In the genomic region with DNA sequence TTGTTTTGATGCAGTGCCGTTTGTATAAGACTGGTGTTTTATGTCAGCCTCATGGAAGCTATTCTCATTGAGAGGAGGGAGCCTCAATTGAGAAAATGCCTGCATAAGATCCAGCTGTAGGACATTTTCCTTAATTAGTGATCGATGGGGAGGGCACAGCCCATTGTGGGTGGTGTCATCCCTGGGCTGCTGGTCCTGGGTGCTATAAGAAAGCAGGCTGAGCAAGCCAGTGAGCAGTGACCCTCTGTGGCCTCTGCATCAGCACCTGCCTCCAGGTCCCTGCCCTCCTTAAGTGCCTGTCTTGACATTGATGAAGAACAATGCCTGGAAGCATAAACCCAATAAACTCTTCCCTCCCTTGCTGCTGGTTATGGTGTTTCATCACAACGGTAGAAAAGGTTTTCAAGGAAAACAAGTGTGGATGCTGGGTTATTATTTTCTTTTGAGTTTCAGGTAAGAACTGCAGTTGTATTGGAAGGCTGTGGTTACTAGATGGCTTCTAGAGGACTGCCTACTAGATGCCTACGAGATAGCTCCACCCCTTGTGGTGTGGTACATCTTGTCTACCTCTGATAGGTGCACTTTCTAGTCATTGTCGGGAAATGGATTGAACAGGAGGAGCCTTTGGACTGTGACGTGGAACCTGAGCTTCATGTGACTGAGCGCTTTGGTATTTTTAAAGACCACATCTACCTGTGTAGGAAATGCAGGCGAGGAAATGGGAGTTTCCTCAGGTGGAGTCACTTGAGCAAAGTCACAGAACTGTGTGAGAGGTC, we compare ENCODE assay signal across 23 mouse cellular contexts.
DNase-seq lines count a peak whose midpoint lies in the region; ATAC-seq and TF ChIP-seq lines count a peak whose summit lies in the region.
"Had no signal": no experiment of that assay in that cellular context is flagged by ENCODE, and none has a peak within 500 bp of the region (broad histone marks: within the 10 kb centered on the region; RNA-seq: fewer than 3 reads in every experiment).

No protein-coding gene starts in this region.

- no peak for TF ChIP-seq CTCF in stomach, postnatal 0 days (IDR thresholded peaks at IDR 0.05; ENCODE audit: low read depth)

- no peak overlapping the region for H3K27ac ChIP-seq in intestine, embryonic 16.5 days (ENCODE audit: low read length)
- H3K27ac ChIP-seq in intestine, embryonic 15.5 days, result no peak overlapping the region
- peak overlapping the region; percentile 99 for H3K27ac ChIP-seq in liver, embryonic 13.5 days
- H3K27ac ChIP-seq in stomach, postnatal 0 days (replicated peaks), result peak overlapping the region; percentile 61; the same call in 1 of the 2 replicates
- H3K27ac ChIP-seq: embryonic facial prominence, embryonic 12.5 days; layer of hippocampus, adult 2 months; limb, embryonic 10.5 days had no signal

- no peak overlapping the region for H3K9ac ChIP-seq in intestine, embryonic 16.5 days (ENCODE audit: low read depth, low read length)
- no peak overlapping the region for H3K9ac ChIP-seq in intestine, embryonic 15.5 days
- peak overlapping the region; percentile 68 for H3K9ac ChIP-seq in liver, embryonic 13.5 days
- H3K9ac ChIP-seq in stomach, postnatal 0 days (ENCODE audit: low read length), result no peak overlapping the region
- H3K9ac ChIP-seq: embryonic facial prominence, embryonic 12.5 days; stomach, embryonic 15.5 days had no signal

- 84% methylated on average over 8 of the region's 8 CpGs for WGBS in intestine, embryonic 16.5 days
- WGBS in intestine, embryonic 15.5 days, result 81% methylated on average over 8 of the region's 8 CpGs
- WGBS in liver, embryonic 13.5 days (ENCODE audit: insufficient replicate concordance), result 47% methylated on average over 8 of the region's 8 CpGs
- WGBS in stomach, postnatal 0 days, result 78% methylated on average over 8 of the region's 8 CpGs

- no peaks in the 10 kb centered on the region for H3K9me3 ChIP-seq in intestine, embryonic 16.5 days (ENCODE audit: control insufficient read depth, low read length)
- H3K9me3 ChIP-seq in intestine, embryonic 15.5 days, result no peaks in the 10 kb centered on the region
- H3K9me3 ChIP-seq in erythroblast, embryonic 14.5 days (ENCODE audit: control insufficient read depth, low read length), result no peaks in the 10 kb centered on the region
- no peaks in the 10 kb centered on the region for H3K9me3 ChIP-seq in liver, embryonic 13.5 days (replicated peaks)
- no peaks in the 10 kb centered on the region for H3K9me3 ChIP-seq in stomach, postnatal 0 days (ENCODE audit: control insufficient read depth, low read length)
- H3K9me3 ChIP-seq: embryonic facial prominence, embryonic 12.5 days; limb, embryonic 10.5 days; stomach, embryonic 15.5 days had no signal

- TF ChIP-seq EP300 in stomach, postnatal 0 days (optimal IDR thresholded peaks at IDR 0.05), result no peak

- no peaks in the 10 kb centered on the region for H3K36me3 ChIP-seq in intestine, embryonic 16.5 days (ENCODE audit: control insufficient read depth, insufficient read depth, low read length)
- H3K36me3 ChIP-seq in intestine, embryonic 15.5 days, result no peaks in the 10 kb centered on the region
- H3K36me3 ChIP-seq in erythroblast, embryonic 14.5 days (ENCODE audit: control insufficient read depth), result peaks cover 64% of the 10 kb centered on the region
- no peaks in the 10 kb centered on the region for H3K36me3 ChIP-seq in liver, embryonic 13.5 days
- no peaks in the 10 kb centered on the region for H3K36me3 ChIP-seq in stomach, postnatal 0 days (ENCODE audit: control insufficient read depth, insufficient read depth, low read length)
- H3K36me3 ChIP-seq: stomach, embryonic 15.5 days had no signal

- H3K4me1 ChIP-seq in intestine, embryonic 16.5 days (ENCODE audit: control insufficient read depth, insufficient read depth, low read length), result peaks cover 12% of the 10 kb centered on the region
- H3K4me1 ChIP-seq in intestine, embryonic 15.5 days (replicated peaks), result peaks cover 14% of the 10 kb centered on the region
- peaks cover 96% of the 10 kb centered on the region for H3K4me1 ChIP-seq in erythroblast, embryonic 14.5 days (ENCODE audit: control insufficient read depth)
- H3K4me1 ChIP-seq in liver, embryonic 13.5 days (replicated peaks), result peaks cover 90% of the 10 kb centered on the region
- no peaks in the 10 kb centered on the region; the same call in 1 of the 2 replicates for H3K4me1 ChIP-seq in stomach, postnatal 0 days (replicated peaks; ENCODE audit: control insufficient read depth, insufficient read depth)

- H3K4me3 ChIP-seq in intestine, embryonic 16.5 days (ENCODE audit: low read length), result no peak overlapping the region
- H3K4me3 ChIP-seq in intestine, embryonic 15.5 days (replicated peaks), result no peak overlapping the region
- peak overlapping the region; percentile 37 for H3K4me3 ChIP-seq in erythroblast, embryonic 14.5 days (replicated peaks)
- peak overlapping the region; percentile 21 for H3K4me3 ChIP-seq in liver, embryonic 13.5 days (replicated peaks)
- no peak overlapping the region for H3K4me3 ChIP-seq in stomach, postnatal 0 days (ENCODE audit: low read depth, low read length)
- H3K4me3 ChIP-seq: embryonic facial prominence, embryonic 12.5 days; layer of hippocampus, adult 2 months; limb, embryonic 10.5 days; stomach, embryonic 15.5 days had no signal

- H3K4me2 ChIP-seq in intestine, embryonic 16.5 days (ENCODE audit: low read depth, low read length), result no peak overlapping the region
- no peak overlapping the region for H3K4me2 ChIP-seq in intestine, embryonic 15.5 days (replicated peaks)
- H3K4me2 ChIP-seq in liver, embryonic 13.5 days, result peak overlapping the region; percentile 53
- no peak overlapping the region for H3K4me2 ChIP-seq in stomach, postnatal 0 days (replicated peaks; ENCODE audit: low read depth)
- H3K4me2 ChIP-seq: embryonic facial prominence, embryonic 12.5 days; midbrain, embryonic 11.5 days; stomach, embryonic 15.5 days had no signal

- ATAC-seq in intestine, embryonic 16.5 days, result peak; percentile 26; the same call in 1 of the 2 replicates
- no peak for ATAC-seq in intestine, embryonic 15.5 days
- peak; percentile 42 for ATAC-seq in liver, embryonic 13.5 days (ENCODE audit: low read depth)
- peak; percentile 71 for ATAC-seq in stomach, postnatal 0 days (ENCODE audit: low FRiP score, low TSS enrichment)
- ATAC-seq: forebrain, embryonic 16.5 days; hindbrain, embryonic 16.5 days had no signal

- H3K27me3 ChIP-seq in intestine, embryonic 16.5 days (replicated peaks; ENCODE audit: control insufficient read depth, insufficient read depth, low read length), result no peaks in the 10 kb centered on the region
- no peaks in the 10 kb centered on the region for H3K27me3 ChIP-seq in intestine, embryonic 15.5 days (replicated peaks)
- H3K27me3 ChIP-seq in erythroblast, embryonic 14.5 days (ENCODE audit: control insufficient read depth), result no peaks in the 10 kb centered on the region
- H3K27me3 ChIP-seq in liver, embryonic 13.5 days, result no peaks in the 10 kb centered on the region
- H3K27me3 ChIP-seq in stomach, postnatal 0 days (ENCODE audit: control insufficient read depth, insufficient read depth, low read length), result no peaks in the 10 kb centered on the region
- H3K27me3 ChIP-seq: embryonic facial prominence, embryonic 12.5 days; stomach, embryonic 15.5 days had no signal

- DNase-seq in liver, embryonic 13.5 days, result no peak
- DNase-seq in stomach, postnatal 0 days (ENCODE audit: low spot score), result peak; percentile 45
- no peak for DNase-seq in cerebellum, adult 18-20 months
- DNase-seq in lung, adult 18-20 months, result no peak
- DNase-seq: cerebellum, adult 9-11 months; gastrocnemius, postnatal 25 days; heart, postnatal 10 days; kidney, adult 8-10 months; kidney, postnatal 14 days; lung, adult 2 months; lung, postnatal 36 days; spleen, adult 18-20 months; thymus, adult 2 months had no signal

Comparison
In these comparisons a context has a peak if more than half of its experiments do, and no peak if none do; other contexts are left out.
1. H3K27ac ChIP-seq: peak in liver, embryonic 13.5 days (single experiment) and stomach, postnatal 0 days (single experiment); none in intestine, embryonic 16.5 days (single experiment) and intestine, embryonic 15.5 days (single experiment).
2. H3K4me3 ChIP-seq: peak in erythroblast, embryonic 14.5 days (single experiment) and liver, embryonic 13.5 days (single experiment); none in intestine, embryonic 16.5 days (single experiment), intestine, embryonic 15.5 days (single experiment) and stomach, postnatal 0 days (single experiment).